Mouse (Mus musculus): ENCODE data around the gene Ptprc.

- TF ChIP-seq ZC3H11A (IDR thresholded peaks at IDR 0.05; ENCODE audit: low read depth, low read length) (no peak), SIN3A (IDR thresholded peaks at IDR 0.05; ENCODE audit: low read length) (no peak)
Measured at GRCm38 (mm10) chr1:138145571-138145970, 29.9 kb downstream of the Ptprc start.

Measured in MEL (cell line).